Mouse (Mus musculus) lung, postnatal 36 days (tissue): ENCODE measurements at regions not wholly inside any gene's neighbourhood (a gene's known extent, or its start where the extent isn't known, plus 50 kb on each side); places are given as distances from the start of the nearest gene placed in this dataset.

ENCODE experiments used
- DNase-seq: peaks from one replicate; pipeline ENCODE4 v3.0.0; 2022; ENCODE audit warnings: mixed read lengths

DNA sequence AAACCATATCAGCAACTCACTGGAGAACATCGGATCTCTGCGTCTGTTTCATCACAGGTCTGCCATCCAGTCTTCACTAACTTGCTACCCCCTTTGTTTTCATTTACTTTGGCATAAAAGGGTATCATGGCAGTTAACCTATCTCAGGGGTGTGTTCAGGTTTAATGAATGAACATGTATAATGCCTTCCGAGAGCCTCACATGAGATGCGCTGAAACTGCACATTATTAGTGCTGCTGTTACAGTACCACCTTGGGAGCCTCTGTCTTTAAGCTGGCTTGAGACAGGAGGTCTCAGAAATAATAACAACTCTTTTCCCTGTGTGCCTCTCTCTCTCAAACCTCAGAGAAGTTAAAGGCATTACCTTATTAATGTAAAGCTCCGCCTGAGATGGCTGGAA lies 438.2 kb upstream of the Cited2 start:
- no peak for DNase-seq

DNA sequence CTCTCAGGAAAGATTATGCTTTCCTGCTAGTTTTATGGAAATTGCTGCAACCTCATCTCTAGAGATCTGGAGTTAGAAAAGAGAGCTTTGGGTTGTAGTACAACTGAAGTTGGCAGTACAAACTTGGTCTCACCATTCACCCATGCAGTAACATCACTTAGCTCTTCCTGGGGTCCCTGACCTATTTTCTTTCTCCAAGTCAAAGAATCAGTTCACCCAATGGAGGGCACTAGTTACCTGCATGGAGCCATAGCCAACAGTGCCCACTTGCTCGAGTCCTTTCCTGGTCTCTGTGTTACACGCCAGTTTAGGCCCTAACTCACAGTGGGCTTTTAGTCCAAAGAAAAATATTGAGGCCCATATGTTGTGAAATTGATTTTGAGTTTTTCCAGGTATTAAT lies 435.9 kb upstream of the Cited2 start:
- DNase-seq: no peak

DNA sequence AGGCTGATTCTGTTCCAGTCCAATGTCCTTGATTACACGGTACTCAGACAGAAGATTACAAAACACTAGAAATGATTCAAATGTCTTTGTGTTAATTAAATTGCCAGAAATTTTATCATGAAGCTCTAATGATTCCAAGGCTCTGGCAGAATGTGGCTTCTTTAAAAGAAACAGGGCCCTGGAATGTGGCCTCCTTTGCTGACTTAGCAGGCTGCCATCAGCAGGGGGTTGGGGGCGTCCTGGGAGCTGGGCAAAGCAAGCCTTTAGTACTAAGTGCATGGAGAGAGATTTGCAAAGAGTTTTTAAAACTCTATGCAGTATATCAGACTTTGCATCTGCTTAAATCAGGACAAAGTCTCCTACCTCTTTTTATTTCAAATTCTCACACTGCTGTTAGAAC lies 434.8 kb upstream of the Cited2 start:
- no peak for DNase-seq

DNA sequence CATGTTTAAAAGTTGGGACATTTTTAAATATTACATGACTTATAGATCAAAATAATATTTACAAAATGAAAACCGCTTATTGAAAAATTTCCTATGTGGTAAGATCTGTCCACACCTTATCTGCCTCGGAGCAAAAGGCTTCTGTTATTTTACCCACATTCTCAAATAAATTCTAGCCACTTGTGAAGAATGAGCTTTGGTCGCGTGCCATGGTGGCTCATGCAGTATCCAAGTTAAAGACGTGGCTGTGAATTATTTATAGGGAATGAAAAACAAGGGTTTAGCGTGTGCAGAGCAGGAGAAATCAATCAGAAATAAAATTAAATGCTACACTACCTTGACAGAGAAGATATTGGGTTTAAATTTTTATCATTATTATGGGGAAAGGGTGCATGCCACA lies 430.7 kb upstream of the Cited2 start:
- no peak for DNase-seq

DNA sequence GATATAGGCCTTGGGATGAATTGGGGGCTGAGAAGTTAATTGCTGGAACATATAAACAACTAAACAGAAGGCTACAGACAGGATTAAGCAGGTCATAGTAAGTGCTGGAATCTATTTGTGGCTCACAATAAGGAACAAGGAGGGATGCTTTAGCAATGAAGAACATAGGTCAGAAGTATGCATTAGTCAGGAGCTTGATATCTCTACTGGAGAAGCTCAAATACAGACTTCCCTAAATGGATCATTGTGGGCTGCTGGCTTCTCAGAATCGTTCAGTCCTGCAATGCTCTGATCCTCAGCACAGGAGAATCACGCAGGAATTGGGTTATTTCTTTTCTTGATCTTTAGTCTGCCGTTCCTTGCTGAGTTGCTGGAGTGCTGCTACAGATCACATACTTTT lies 428.6 kb upstream of the Cited2 start:
- DNase-seq: peak; percentile 7

DNA sequence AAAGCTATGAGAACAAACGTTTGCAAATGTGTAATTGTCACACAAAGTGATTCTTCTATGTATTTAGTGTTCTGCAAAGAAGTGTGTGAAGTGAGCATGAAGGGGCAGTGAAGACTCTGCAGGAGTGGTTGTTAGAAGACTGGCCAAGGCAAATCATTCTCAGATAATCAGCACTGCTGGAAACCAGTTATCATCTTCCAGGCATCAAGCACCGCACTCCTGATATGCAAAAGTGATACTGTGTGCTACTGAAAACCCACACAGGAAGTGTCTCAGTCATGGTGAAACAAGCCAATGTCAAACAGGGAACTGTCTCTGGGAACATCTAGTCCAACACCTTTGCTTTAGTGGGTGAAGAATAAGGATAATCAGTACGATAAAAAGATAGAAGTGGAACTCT lies 427.9 kb upstream of the Cited2 start:
- DNase-seq: no peak

DNA sequence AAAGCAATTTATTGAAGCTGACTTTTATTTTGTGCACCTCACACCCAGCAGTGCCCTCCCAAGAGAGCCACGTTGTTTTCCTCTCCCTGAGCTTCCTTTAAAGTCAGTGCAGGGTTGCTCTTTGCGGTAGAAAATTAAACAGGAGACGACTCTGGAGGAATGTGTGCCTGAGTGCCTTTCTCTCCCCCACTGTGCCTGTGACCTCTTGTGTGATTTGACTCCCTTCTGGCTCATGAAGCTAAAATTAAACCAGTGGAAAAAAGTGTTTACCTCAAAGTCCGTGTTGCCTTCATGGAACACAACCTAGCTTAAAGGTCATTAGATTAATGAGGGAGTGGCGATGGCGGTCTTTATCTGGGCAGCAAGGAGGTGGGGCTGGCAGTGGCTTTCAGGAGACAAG lies 423.4 kb upstream of the Cited2 start:
- no peak for DNase-seq

DNA sequence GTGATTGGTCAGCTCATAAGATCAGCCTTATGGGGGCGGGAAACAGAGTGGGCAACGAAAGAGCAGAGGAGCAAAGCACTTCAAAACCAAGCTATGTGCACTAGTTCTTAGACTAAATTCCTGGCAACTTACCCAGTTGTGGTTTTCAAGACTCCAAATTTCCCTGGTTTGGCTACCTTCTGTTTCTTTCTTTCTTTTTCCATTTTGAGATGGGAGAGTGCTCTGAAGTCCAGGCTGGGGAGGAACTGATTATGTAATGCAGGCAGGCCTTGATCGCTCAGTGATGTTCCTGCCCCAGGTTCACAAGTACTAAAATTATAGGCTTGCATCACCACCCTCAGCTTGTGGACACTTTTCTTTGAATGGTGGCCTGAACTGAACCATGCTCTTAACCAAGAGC lies 396.3 kb upstream of the Cited2 start:
- DNase-seq: peak; percentile 10

DNA sequence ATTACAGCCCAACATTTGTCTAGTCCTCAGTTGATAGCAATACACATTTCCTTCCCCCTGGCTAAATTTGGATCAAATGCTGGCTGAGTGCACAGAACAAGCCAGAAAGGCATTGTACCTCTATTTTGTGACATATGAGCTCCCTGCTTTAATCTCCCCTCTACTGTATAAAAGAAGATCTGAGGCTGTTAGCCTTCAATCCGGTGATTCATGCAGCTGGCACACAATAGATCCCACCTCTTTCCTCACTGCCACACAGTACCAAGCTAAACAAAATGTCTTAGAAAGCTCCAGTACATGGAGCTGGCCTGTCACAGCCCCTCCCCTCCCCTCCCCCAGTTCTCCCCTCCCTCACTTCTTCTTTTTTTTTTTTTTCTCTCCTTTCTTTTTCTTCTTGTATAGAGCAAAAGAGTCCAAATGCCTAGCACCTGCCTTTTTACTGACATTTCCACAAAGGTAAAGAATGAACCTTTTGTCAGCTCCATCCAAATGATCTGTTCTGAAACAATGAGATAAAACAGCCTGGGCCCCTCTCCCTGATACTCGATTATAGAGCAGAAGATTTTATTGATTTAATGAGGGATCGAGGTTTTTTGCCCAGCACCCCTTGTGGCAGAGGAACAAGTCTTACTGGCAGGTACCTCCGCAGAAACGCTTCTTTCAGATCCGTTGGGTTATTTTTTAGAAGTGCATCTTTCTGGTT lies 392.0 kb upstream of the Cited2 start:
- no peak for DNase-seq

DNA sequence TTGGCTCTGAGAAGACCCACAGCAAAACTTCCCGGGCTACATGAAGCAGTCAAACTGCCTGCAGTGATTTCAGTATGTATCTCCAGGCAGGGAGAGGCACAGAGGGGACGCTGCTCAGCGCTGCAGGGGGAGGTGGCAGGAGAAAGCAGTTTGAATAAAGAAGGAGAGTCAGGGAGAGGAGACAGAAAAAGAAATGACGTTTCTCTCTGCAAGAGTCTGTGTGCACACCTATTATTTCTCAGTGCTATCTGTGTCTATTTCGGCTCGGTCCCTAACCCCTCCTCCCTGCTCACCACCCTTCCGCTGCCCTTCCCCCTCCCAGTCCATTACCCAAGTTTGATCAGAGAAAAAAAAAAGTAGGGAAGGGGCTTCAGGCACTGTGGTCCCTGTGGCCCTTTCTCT lies 391.4 kb upstream of the Cited2 start:
- no peak for DNase-seq

DNA sequence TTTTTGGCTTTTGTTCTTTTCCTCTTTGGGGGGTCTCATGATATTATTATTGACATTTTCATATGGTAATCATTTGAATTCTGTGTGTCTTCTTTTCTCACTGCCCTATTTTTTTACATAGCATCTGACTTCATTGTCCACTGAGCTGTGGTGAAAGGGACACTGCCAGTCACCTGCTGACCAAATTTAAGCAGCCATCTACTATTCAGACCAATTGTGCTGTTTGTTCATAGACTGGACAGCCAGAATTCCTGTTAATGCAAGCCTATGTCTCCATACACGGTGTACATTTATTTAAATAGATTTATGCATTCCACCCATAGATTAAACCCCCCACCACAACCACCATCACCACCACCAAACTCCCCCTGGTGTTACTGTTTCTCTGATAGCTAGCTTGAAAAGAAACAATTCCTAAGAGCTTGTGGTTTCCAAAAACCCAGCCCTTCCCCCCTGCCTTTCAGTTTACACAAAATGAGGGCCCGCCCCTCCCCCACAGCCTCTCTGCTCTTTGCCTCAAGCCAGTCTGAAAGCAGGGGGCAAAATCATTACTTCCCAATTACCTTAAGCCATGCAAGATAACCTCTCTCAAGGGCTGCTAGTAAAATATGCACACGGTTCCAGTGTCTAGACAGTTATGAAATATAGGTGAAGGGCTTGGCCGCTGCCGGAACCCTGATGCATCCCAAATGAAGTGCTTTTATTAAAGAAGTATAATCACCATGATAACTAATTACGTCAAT lies 390.8 kb upstream of the Cited2 start:
- no peak for DNase-seq

DNA sequence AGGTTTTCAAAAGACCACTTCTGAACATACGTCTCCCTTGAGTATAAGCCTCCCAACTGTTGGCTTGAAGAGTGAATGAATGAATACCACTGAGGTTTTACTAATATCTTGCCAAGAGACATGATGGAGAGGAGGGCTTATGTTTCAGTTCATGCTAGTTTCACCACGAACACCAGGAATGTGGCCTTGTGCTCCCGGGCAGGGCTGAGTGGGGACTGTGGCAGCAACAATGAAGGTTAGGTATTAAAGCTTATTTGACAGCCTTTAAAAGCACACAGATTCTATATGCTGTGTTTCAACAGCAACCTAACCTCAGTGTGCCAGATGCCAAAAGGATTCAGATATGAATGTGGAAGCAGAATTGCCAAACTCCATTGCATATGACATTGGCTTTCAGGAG lies 390.0 kb upstream of the Cited2 start:
- DNase-seq: no peak

DNA sequence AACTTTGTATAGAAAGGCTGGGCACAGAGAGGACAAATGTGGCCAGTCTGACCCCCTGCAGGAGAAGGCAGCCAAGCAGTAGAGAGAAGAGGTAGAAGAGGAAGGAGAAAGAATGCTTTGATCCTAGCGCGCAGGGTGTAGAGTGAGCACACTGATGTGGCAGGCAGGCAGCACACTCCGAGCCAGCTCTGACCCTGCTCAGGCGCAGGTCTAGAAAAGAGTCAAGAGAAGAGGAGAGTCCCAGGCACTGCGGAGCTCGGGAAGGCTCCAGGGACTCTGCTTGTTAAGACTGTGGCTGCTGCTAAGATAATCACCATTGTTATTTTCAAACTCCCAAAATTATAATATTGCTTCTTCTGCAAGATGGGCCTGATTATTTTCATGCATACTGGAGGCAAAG lies 389.3 kb upstream of the Cited2 start:
- no peak for DNase-seq

DNA sequence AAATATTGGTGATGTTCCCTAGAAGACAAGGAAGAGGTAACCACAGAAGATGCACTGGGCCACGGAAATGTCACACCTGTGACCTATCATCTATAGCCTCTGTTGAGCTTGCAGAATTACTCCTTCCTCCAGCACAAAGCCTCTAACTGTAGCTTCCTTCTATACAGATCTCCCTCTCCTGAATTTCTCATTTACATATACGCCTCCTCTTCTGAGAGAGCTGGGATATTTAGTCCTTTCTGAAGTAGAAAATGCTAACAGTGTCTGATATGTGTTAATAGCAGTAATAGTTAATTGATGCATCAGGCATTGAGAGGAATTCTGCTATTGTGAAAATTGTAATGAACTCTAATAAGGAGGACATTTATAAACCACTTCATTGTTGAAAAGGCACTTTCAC lies 385.8 kb upstream of the Cited2 start:
- DNase-seq: no peak

DNA sequence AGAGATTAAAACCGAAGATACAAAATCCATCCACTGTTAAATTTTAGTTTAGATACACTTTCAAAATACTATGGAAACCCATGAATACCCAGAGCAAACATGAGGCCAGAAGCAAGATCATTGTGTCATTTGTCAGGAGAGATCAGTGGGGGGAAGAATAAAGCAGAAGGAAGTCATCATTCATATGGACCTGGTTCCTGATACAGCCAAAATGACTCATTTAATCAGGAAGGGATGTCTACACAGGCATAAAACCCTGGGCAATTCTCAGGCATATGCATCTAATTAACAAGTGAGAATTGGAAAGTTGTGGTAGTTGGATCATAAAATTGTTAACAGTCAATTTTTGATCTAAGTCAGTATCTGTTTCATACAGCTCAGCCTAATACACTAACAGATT lies 379.2 kb upstream of the Cited2 start:
- no peak for DNase-seq

DNA sequence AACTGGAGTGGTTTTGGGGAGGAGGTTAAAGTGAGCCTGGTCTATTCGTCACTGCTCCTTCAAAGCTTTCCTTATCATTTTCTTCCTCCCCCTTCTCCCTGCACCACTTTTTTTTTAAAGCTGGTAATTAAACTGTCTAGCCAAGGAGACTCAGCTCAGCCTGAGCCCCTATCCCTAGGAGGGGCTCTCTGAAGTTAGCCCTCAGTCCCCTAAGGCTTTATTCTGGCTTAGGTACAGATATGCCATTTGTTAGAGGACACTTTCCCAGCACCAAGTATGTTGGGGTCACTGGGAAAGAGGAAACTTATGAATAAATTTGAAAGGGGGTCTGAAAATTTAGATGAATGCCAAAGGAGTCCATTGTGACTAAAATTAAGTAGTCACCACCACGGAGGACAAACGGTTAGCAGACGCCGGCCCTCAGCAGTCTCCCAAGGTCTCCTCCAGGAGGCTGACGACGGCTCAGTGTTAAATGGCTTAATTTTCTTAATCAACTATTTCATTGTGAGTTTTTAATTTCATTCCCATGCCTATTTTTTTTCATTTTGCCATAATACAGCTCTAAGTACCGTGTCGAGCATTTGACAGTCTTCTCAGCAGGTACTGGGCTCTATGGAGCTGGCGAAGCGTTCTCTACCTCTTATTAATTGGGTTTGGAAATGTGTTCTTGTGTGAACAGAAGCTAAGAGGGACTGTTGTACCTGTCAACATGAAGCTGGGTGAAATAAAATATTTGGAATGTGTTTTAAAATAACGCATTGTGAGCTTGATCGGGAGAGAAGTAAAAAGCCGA lies 370.6 kb upstream of the Cited2 start:
- DNase-seq: no peak

DNA sequence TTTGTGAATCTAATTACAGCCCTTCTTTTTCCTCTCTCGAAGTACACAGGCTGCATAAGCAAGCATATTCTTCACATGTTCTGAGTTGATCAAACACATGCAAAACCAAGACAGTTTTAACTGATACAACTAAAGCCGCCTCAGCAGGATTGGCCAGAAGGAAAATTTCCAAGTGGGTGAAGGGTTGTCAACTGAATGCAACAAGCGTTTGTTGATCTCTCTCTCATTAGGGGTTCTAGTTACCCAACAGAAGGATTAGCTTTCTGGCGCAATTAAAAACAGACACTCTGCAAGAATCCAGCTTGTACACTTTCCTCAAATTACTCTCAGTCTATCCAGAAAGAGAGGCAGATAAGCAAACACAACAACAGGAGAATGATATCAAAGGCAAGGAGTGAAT lies 367.5 kb upstream of the Cited2 start:
- DNase-seq: peak; percentile 43

DNA sequence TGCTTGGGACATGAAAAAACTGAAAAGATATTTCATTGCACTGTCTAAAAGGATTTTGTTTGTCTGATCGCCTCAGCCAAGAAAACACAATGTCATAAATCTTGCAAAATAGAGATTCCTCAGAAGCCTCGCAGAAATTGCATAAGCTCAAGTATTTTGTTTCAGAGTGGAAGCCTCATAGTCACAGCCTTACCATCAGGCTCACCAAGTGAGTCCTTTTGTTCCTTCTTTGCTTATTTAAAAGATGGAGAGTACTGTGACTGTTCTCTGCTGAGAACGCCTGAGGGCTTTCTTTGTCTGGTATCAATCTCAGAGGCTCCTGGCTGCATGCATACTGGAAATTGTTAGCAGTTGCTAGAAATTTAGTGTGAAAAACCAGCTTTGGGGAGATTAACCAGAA lies 367.0 kb upstream of the Cited2 start:
- DNase-seq: peak; percentile 41

DNA sequence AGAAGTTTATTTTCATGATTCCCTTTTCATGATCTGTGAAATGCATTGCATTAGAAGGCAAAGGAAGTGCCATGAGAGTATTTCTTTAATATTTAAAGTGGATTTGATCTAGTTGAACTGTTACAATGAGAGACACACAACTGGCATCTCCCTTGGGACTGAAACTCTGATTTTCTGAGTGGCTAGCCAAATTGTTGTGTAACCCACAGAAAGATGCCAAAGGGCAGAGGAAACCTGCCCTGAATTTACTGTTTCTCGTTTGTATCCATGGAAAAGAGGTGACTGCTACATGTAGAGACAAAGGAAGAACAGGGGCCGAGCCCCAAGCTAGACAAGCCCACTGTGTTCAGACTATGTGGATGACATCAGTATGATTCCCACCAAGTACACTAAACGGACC lies 360.4 kb upstream of the Cited2 start:
- DNase-seq: peak; percentile 56

DNA sequence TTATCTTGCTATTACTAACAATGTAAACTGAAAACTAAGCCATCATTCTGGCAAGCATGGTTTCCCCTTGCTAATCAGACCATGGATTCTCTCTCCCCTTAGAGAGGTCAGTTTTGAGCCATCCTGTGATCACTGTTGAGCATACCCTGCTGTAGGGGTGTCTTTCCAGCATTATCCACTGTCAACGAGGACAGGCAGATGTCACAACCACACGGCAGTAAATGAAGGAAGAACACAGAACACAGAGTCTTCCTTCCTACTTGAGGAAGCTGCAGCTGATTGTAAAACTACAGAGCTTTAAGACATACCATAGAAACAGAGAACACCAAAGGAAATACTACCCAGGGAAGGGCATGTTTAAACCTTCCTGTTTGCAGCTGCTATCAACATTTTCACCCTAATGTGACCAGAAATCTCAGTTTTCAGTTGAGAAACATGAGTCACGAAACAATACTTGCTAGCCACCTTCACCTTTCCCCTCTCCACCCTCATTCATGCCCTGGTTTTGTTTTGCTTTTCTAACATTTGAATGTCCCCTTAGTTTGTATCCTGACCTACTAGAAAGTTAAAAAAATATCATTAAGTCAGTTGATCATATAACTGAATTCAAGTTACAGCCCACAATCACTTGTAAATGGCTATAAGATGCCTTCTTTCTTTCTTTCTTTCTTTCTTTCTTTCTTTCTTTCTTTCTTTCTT lies 356.8 kb upstream of the Cited2 start:
- DNase-seq: no peak

DNA sequence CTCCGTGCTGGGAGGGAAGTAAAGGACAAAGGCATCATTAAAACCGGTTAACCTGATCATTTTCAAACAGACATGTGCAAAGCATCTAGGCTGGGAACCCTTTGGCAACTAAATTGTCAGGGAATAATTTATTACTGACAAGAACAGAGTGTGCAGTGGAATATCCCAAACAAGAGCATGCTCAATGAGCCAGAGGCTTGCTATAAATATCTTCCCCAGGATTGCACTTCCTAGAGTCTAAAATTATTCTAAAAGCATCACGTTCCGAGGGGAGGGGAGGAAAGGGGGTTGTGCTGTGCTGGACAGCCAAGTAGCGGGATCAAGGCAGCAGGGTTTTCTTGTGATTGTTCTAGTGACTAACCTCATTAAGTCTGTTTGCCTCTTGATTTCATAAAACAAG lies 356.0 kb upstream of the Cited2 start:
- DNase-seq: peak; percentile 70

DNA sequence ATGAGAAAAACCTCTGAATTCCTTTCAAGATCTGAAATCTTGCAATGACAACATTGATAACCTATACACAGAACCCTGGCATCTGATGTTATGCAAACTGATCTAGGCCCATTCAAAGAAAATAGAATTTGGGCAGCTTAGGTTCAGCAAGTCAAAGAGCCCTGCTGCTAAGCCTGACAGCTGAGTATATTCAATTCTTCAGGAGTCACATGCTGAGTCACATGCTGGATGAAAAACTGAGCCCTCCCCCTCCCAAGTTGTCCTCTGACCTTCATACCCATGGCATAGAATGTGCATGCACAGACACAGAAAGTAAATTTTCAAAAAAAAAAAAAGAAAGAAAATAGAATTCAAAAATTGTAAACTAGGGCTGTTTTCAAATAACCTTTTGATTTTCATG lies 355.6 kb upstream of the Cited2 start:
- no peak for DNase-seq

DNA sequence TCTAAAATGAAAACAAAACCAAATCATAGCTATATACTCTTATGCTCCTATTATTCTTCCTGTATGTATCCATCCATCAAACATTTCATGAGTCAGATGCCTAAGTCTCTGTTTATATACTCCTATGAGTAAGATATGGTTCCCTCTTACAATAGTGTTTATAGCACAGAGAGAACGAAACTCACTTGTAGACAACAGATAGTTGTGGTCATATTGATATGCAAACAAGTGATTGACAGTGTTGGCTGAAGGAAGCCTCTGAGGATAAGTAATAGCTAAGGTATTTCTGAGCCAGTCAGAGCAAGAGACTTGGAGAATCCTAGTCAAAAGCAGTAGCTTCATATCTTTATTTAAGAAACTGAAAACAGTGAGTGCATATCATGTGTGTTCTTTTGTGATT lies 354.4 kb upstream of the Cited2 start:
- no peak for DNase-seq
